Mouse (Mus musculus) CD4-positive, CD25-positive, alpha-beta regulatory T cell (primary cell): ENCODE measurements around the gene Snx5. TPM values are rescaled to one million over a fixed set of nuclear protein-coding genes. Genes with fewer than 3 reads are reported as not detected.

Experiments
- polyA plus RNA-seq: library from polyadenylated mRNA; unstranded; fragments of 100-300 nt; shearing (Covaris generic); gene quantifications from one replicate; pipeline ENCODE4 v1.2.1, GENCODE M21; 2017

Gene Snx5
- polyA plus RNA-seq: 161 TPM

DNA sequence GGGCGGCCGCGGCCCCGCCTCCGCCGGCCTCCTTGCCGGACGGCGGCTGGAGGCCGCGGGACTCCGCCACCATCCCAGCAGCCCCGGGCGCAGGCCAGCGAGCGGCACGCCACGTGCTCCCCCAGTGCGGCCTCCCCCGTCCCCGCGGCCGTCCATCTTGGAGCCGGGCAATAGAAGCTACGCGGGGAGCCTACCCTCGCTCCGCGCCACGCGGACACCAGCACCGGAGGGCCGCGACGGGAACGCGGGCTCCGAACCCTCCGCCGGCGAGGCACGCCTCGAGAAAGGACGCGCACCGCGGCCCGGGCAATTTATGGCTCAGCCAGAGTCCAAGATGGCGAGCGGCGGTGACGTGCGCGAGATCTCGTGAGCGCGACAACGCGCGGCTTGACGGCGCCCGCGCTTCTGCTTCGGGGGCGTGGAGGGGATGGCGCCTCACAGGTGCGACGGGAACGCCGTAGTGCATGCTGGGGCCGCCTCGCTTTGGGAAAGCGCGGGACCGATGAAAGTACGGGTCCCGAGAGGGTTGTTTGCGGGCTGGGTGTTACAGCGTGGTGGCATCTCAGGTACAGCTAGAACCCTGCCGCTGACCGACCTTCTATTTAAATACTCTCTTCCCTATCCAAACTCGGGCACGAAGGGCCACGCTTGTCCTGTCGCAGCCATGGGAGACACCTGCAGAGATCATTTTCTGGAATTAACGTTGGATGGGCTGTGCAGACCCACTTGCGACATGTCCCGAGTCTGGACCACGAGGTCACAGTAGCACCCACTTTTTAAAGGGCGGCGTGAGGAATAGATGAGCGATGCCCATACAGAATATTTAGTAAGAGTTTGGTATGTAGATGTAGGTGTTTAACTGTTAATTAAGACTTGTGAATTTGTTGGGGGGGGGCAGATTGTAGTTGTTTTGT, at the start of gene Snx5, which contains the start of gene Mgme1:
Gene Snx5, minus strand, starts transcription at position 400 of the 914 bp plus-strand sequence.
Gene Mgme1, plus strand, starts transcription at position 157 of the 914 bp plus-strand sequence.

Other genes starting within 250 kb of the Snx5 start
- not detected for gene Banf2, start 237.8 kb downstream of the Snx5 start, polyA plus RNA-seq
- gene Mgme1, start 243 bp downstream of the Snx5 start, polyA plus RNA-seq: 7.7 TPM
- gene Ovol2, start 61.2 kb upstream of the Snx5 start, polyA plus RNA-seq: not detected
- 34.8 TPM for gene Kat14, start 98.1 kb upstream of the Snx5 start, polyA plus RNA-seq
- 2.9 TPM for gene Pet117, start 98.1 kb upstream of the Snx5 start, polyA plus RNA-seq